Mouse (Mus musculus) B cell, adult 62 days (primary cell): ENCODE measurements around the gene Wnt7a. TPM values are rescaled to one million over a fixed set of nuclear protein-coding genes. Genes with fewer than 3 reads are reported as not detected.

Source experiments
- total RNA-seq: library from RNA; stranded (reverse); gene quantifications from 4 replicates; pipeline ENCODE4 v1.2.4, GENCODE M21; 2023

Gene Wnt7a
- total RNA-seq = not detected in 4 replicates

GRCm38 (mm10) chr6:91410961-91411368 lies at the start of gene Wnt7a:
Gene Wnt7a, minus strand, starts transcription at chr6:91411363.

Other genes with a start within 250 kb of the Wnt7a start
- not detected in 4 replicates for gene Fbln2, start 198.9 kb downstream of the Wnt7a start, total RNA-seq
- gene Chchd4, start 62.2 kb upstream of the Wnt7a start, total RNA-seq = 14.2 to 17.3 TPM (median 15.8 TPM) in 4 replicates
- gene Tmem43, start 62.3 kb upstream of the Wnt7a start, total RNA-seq = 26.5 to 29.9 TPM (median 28.2 TPM) in 4 replicates
- gene Xpc, start 104.5 kb upstream of the Wnt7a start, total RNA-seq = 16.7 to 20.8 TPM (median 19.5 TPM) in 4 replicates
- 68.5 to 80.2 TPM (median 74.2 TPM) in 4 replicates for gene Lsm3, start 104.6 kb upstream of the Wnt7a start, total RNA-seq